Mouse (Mus musculus) neural tube, postnatal 0 days (tissue): ENCODE measurements around the gene Flg2. TPM values are rescaled to one million over a fixed set of nuclear protein-coding genes. Genes with fewer than 3 reads are reported as not detected.

Source experiments
- polyA plus RNA-seq: library from polyadenylated mRNA; unstranded; fragments of >200 nt; fragmentation: Nextera tagmentation; extraction: Ambion mirVana; gene quantifications from 2 replicates; pipeline ENCODE4 v1.2.1, GENCODE M21; 2015

Flg2 gene
- not detected in 2 replicates for polyA plus RNA-seq

DNA sequence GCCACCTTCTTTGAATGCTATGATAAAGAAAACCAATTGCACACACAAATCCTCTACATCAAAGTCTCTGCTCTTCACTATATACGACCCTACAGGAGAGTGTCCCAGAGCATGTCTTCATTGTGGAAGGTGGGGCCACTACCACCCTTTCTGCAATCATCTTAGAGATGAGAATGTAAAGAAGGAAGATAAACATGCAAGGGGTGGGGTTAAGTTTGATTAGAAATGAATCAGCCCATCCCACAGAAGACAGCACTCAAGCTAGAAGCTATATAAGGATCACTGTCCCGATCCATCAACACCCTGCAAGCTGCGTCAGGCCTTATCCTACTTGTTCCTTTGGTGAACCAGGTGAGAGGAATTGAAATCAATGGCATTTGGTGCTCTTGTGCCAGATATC is at the start of gene Flg2:
Gene Flg2, plus strand, starts transcription at position 301 of the 400 bp plus-strand sequence.

Other genes with a start within 250 kb of the Flg2 start
- gene Lce3d, start 239.9 kb upstream of the Flg2 start, polyA plus RNA-seq, result not detected in 2 replicates
- gene Lce3e, start 230.2 kb upstream of the Flg2 start, polyA plus RNA-seq, result not detected in 2 replicates
- gene Lce3f, start 205.1 kb upstream of the Flg2 start, polyA plus RNA-seq, result not detected in 2 replicates
- 0.79 and 0.97 TPM in 2 replicates for gene Crct1, start 181.6 kb upstream of the Flg2 start, polyA plus RNA-seq
- gene Lce1m, start 178.2 kb upstream of the Flg2 start, polyA plus RNA-seq, result not detected in 2 replicates
- not detected in 2 replicates for gene Gm4858, start 128.5 kb upstream of the Flg2 start, polyA plus RNA-seq
- not detected in 2 replicates for gene Crnn, start 52.5 kb upstream of the Flg2 start, polyA plus RNA-seq
- not detected in 2 replicates for gene Flg, start 76.2 kb downstream of the Flg2 start, polyA plus RNA-seq
- gene Hrnr, start 122.5 kb downstream of the Flg2 start, polyA plus RNA-seq, result not detected in 2 replicates
- gene Rptn, start 196.4 kb downstream of the Flg2 start, polyA plus RNA-seq, result not detected in 2 replicates
- gene Tchh, start 245.1 kb downstream of the Flg2 start, polyA plus RNA-seq, result 2.3 and 2.4 TPM in 2 replicates